Mouse (Mus musculus) cerebral cortex, adult 2 months (tissue): Measurements from ENCODE around the gene Tm9sf1.

Experiments
- WGBS: fragments of 180-500 bp; shearing (Covaris S2); methylation state at CpG from one replicate; pipeline ENCODE4 v1.1.7; 2018; 5-methylcytosine and 5-hydroxymethylcytosine counted together

The Tm9sf1 gene

GRCm38 (mm10) chr14:55643060-55643907 lies at the start of gene Tm9sf1:
Gene Tm9sf1 (minus strand): TSS chr14:55643806.
- under 1% methylated on average over 89 of the region's 89 CpGs for WGBS

DNA sequence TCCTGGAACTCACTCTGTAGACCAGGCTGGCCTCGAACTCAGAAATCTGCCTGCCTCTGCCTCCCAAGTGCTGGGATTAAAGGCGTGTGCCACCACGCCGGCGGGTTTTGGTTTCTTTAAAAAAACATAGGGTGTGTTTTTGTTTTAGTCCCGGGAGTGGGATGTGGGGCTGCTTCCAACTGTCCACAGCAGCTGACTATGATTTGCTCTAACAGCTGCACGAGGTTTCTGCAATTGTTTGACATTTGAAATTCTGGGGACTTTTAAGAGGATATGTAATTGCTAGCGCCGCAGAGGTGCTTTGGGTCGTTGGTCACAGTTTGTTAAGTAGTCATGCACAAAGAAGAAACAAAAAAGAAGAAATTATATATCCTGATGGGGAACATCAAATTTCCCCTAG lies 45.8 kb upstream of the Tm9sf1 start:
- 77% methylated on average over 10 of the region's 10 CpGs for WGBS

DNA sequence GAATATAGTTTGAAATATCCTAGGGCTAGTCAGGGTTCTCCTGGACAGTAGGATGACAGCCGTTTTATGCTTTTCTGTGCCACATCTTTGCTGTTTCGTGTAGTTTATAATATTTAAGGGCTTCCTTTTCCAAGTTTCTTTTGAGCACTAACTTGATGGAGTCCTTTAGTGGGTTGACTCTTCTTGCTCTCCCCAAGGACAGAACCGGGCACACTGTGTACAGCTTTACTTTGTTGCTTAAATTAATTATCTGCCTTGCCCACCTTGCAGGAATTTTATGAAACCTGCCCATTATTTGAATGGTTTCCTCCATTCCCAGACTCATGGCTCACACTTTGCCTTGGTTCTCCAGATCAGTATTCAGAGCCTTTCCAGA lies 38.5 kb upstream of the Tm9sf1 start:
- 5% methylated on average over 3 of the region's 3 CpGs for WGBS

GRCm38 (mm10) chr14:55681160-55682117 lies 37.8 kb upstream of the Tm9sf1 start, which contains the start of gene Tinf2:
Gene Tinf2 (minus strand): TSS chr14:55681820.
- under 1% methylated on average over 66 of the region's 66 CpGs for WGBS

DNA sequence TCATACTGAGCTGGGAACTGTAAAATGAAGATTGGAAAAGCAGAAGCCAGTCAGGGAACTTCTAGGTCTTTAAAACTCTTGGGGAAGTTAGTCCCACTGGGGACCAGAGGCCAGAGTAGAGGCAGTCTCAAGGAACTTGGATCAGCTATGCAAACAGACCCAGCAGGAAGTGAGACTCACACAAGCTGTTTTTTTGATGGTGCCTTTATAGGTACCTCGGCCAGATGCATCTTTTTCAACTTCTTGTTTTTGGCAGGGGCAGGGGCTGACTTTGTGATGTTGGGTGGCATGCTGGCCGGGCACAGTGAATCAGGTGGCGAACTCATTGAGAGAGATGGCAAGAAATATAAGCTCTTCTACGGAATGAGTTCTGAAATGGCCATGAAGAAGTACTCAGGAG lies 34.0 kb upstream of the Tm9sf1 start:
- WGBS, result 77% methylated on average over 4 of the region's 4 CpGs

DNA sequence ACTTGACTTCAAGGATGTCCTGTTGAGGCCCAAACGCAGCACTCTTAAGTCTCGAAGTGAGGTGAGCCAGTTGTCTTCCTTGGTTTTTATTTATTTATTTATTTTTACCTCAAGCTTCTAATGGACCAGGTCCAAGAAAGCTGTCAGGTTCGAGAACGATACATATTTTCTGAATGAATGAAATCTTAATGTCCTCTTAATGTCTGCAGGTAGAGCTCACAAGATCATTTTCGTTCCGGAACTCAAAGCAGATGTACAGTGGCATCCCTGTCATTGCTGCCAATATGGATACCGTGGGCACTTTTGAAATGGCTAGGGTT lies 29.1 kb upstream of the Tm9sf1 start:
- WGBS, result 75% methylated on average over 7 of the region's 7 CpGs

DNA sequence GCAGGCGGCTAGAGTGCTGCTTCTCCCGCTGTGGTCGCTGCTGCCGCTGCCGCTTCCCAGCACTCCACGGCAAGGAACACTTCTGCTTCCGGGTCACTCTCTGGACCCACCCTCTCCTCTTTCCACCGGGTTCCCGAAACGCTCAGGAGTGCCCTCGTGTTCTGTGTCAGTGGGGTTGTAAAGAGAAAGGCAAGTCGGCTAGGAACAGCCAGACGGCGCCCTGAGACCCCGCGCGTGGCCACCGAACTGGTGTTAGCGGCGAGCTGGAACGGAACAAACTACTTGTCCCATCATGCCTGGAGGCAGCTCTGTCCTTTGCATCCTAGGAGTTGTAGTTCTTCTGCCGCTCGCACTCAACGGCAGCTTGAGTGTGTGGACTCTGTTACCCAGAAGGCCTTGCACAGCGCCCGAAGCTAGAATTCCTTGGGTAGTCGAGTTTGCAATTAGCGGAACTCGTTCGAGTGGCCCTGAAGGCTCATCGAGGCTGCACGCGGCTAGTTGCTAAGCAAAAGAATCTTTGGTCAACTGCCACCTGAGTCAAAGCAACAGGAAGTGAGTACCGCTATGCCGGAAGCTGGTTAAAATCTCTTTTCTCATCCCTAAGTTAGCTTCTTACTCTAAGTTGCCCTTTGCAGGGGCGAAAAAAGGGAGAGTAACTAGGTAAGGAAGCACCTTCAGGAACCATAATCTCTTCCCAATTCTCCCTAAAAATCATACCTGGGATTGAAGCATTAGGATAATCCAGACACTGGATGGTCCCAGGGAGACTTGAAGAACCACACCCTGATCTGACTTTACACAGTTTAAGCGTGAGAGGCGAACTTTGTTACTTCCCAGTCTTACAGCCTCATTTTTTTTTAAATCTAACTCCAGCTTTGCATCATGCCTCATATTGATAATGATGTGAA lies 28.5 kb upstream of the Tm9sf1 start, which contains the start of the genes Gmpr2 and Nedd8:
Gmpr2 (plus strand) TSS at position 109 of the 908 bp plus-strand sequence.
Nedd8 (minus strand) TSS at position 292 of the 908 bp plus-strand sequence.
- 1% methylated on average over 38 of the region's 38 CpGs for WGBS

DNA sequence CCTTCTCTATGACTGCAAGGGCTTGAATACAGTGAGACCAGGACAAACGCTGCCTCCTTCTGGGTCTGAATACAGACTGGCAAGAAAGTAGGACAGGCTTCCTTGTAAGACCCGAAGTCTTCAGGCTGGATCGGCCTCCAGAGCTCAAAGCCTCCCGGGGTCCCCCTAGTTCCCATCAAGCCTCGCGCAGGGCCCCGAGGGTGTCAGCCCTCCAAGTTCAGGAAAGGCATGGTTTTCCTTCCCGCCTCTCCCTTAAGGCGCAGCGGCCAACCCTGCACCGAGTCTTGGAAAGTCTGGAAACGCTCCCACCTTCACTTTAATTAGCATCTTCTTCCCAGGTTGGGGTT lies 27.9 kb upstream of the Tm9sf1 start:
- under 1% methylated on average over 12 of the region's 12 CpGs for WGBS

- 33% methylated on average over 2 of the region's 2 CpGs for WGBS
Measured at GRCm38 (mm10) chr14:55660636-55661035, 17.0 kb upstream of the Tm9sf1 start.

GRCm38 (mm10) chr14:55659960-55660573 lies 16.5 kb upstream of the Tm9sf1 start, which contains the start of gene Mdp1:
Gene Mdp1 (minus strand): TSS chr14:55660508.
- under 1% methylated on average over 39 of the region's 39 CpGs for WGBS

- WGBS, result 93% methylated on average over 5 of the region's 5 CpGs
Measured at GRCm38 (mm10) chr14:55658011-55658410, 14.4 kb upstream of the Tm9sf1 start.

- WGBS, result 90% methylated on average over 3 of the region's 3 CpGs
Measured at GRCm38 (mm10) chr14:55656935-55657334, 13.3 kb upstream of the Tm9sf1 start.

GRCm38 (mm10) chr14:55651528-55651927 lies 7.9 kb upstream of the Tm9sf1 start:
- 95% methylated on average over 7 of the region's 7 CpGs for whole genome bisulfite sequencing

DNA sequence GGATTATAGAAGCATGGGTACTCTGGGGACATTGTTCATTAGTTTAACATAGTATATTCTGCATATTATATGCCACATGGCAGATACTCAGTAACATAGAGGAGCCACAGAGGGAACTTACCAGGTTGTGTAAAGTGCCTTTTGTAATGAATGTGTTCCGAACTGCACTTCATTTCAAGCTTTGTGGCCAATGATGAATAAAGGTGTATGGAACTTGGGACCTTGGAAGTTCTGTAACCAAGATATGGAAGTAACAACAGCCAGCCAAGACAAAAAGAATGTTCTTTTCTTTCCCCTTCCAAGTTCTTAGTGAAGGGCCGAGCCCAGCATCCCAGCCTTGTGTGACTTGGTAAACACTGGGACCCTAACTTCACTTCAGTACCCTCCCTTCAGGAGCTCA lies 6.3 kb upstream of the Tm9sf1 start, which contains the start of gene Tssk4:
Tssk4 (plus strand) TSS at position 301 of the 400 bp plus-strand sequence.
- 95% methylated on average over 2 of the region's 2 CpGs for WGBS

DNA sequence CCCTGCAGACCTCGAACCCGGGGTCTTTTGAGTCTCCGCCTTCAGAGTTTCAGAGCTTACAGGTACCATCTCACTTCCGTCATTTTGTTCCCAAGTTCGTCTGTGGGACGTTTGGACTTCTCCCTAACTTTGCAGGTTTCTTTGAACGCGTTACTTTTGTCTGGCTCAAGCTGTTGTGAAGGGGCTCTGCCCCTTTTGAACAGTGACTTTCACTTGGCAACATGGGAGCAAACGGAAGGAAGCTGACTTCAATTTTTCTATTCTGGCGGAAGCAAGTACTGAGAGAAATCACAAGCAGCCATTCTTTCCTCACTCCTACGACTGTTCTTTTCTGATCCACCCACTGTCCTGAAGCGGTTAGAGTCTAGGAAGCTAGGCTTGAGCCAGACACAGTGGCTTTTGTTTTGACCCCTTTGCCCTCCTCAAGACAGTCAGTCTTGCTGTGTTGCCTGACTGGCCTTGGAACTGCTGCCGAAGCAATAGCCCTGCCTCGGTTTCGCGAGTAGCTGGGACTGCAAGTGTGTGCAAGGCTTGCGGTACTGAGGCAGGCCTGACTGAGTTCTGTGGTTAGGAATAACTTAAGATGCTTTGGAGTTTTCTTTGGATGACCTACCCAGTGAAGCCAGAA lies 769 bp upstream of the Tm9sf1 start:
- 17% methylated on average over 17 of the region's 17 CpGs for WGBS

DNA sequence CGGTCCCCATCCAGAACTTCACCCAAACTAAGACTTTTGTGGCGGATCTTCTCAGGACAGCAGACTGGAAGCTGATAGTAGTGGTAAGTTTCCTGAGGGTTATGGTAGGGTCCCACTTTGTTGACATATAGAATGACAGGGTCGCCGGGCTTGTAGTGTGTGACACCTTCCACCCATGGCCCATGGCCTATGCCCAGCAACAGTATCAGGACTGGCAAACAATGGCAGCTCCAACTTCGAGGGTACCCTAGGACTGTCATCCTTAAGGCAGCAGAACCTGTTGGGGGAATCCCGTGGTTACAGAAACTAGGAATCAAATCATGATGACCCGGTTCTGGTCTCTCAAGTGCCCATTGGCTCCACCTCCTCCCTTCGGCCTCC lies 937 bp downstream of the Tm9sf1 start:
- WGBS, result 18% methylated on average over 8 of the region's 8 CpGs

DNA sequence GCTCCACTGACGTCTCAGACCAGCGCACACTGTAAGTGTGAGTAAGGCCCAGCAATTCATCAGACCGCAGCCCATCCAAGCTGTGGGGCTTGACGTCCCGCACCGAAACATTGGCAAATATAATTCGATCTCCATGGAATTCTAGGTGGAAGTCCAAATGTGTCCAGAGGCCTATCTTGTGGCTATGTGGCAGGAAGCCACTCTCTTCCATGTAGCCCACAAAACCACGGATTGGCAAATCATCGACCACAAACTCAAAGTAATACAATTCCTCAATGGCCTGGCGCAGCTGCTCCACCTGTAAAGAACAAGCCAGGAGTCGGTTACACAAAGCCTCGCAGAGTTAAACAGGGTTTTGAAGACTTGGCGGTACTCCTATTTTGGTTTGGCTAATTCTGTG lies 2.3 kb downstream of the Tm9sf1 start:
- WGBS, result 95% methylated on average over 13 of the region's 13 CpGs

GRCm38 (mm10) chr14:55640816-55641215 lies 2.8 kb downstream of the Tm9sf1 start:
- WGBS, result 95% methylated on average over 14 of the region's 14 CpGs

DNA sequence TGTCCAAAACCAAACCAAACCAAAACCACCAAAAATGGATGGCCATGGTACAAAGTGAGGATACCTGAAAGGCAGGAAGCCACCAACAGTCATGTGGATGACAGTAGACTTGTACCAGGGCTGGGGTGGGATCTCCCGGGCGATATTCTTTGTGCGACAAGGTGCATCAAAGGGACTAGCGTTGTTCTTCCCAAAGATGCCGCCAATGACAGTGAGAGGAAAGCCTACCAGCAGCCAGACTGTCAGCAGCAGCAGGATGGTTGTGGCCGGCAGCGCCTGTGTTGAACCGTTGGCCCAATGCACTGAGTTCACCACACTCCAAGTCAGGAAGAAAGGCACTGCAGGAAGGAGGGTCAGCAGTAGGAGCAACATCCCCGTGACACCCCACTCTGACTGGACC lies 5.8 kb downstream of the Tm9sf1 start, which contains the start of gene Gm49378:
Gm49378 (minus strand) TSS at position 101 of the 400 bp plus-strand sequence.
- 92% methylated on average over 9 of the region's 9 CpGs for WGBS

DNA sequence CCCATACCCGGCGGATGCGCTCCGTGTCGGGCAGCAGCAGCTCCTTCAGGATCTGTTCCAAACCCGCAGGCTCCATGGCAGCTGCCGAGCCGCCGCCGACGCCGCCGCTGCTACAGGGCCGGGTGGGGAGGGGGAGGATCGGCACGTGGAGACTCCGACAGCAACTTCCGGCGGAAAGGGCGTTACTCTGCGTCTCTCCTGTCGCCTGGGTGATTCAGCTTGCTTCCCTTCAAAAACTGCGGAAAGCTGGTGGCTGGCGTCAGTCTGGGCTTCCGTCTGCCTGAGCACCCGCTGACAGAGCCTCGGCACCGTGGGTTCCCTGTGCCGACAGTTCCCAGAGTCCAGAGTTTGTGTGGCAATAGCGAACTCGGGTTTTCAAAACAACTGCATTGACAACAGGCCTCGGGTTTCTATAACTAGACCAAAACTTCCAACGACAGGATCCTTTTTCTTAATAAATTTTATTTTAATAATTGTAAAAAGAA lies 8.0 kb downstream of the Tm9sf1 start, which contains the start of gene Ipo4:
Ipo4 (minus strand) TSS at position 435 of the 485 bp plus-strand sequence.
- WGBS, result under 1% methylated on average over 33 of the region's 33 CpGs
